Mouse (Mus musculus): ENCODE measurements around the gene Psmd7. TPM values are rescaled to one million over a fixed set of nuclear protein-coding genes. Genes with fewer than 3 reads are reported as not detected.

Psmd7 gene
- polyA plus RNA-seq (2014; fragmentation: Illumina TruSeq; extraction: RNeasy Lipid Tissue Mini Kit (QIAGEN cat#74804); ENCODE audit: low read depth, low replicate concordance), result 60.8 TPM

DNA sequence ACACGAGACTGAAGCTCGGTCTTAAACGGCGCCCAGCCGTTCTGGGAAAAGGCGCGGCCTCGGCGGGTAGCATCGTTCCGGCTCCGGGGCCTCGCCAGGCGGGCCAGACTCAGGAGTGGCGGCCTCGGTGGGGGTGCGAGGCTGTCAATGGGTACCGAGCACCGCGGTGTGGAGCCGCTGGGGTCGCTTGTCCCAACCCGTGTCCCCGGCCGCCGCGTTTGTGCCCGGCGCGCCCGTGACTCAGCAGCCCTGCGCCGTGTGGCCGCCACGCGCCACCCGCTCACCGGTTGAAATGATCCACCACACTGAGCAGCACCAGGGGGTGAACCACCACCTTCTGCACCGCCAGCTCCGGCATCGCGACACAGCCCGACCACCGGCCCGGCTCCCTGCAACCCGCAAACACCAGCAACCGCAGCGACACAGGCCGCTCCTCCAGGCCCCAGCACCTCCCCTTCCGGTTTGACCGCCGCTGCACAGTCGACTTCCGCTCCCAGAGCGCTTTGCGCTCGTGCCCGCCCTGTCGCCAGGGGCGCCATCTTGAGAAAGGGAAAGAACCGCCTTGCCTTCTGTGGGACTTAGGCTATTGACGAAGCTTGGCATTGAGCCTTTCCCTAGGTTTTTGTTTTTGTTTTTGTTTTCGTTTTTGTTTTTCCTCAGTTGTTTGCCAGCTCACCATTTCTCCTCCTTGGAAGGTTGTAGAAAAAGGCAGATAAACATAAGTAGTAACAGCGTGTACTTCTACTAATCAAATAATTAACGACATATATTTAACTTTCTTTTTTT lies at the start of gene Psmd7:
Gene Psmd7 (minus strand): TSS at position 470 of the 786 bp plus-strand sequence.

Other genes starting within 250 kb of the Psmd7 start
- gene Nqo1, start 185.3 kb downstream of the Psmd7 start, polyA plus RNA-seq (2014; fragmentation: Illumina TruSeq; extraction: RNeasy Lipid Tissue Mini Kit (QIAGEN cat#74804); ENCODE audit: low read depth, low replicate concordance), result 19.9 TPM
- 3.9 TPM for gene Nob1, start 163.4 kb downstream of the Psmd7 start, polyA plus RNA-seq (2014; fragmentation: Illumina TruSeq; extraction: RNeasy Lipid Tissue Mini Kit (QIAGEN cat#74804); ENCODE audit: low read depth, low replicate concordance)
- gene Wwp2, start 152.1 kb downstream of the Psmd7 start, polyA plus RNA-seq (2014; fragmentation: Illumina TruSeq; extraction: RNeasy Lipid Tissue Mini Kit (QIAGEN cat#74804); ENCODE audit: low read depth, low replicate concordance), result 4.8 TPM

Data from liver, adult 10 weeks (tissue).